Mouse (Mus musculus) C2C12 (cell line): ENCODE results near the gene Phf1.

Experiments
- CTCF ChIP-seq: IDR thresholded peaks from one replicate; pipeline ENCODE4 v1.5.1; 2011; ENCODE audit not compliant: control insufficient read depth, insufficient read depth, insufficient read length
- MYOD1 ChIP-seq: IDR thresholded peaks from one replicate; pipeline ENCODE4 v1.6.1; 2011; ENCODE audit warnings: low read depth; ENCODE audit not compliant: control insufficient read depth, insufficient read length

GRCm38 (mm10) chr17:26936921-26937695 lies 4.3 kb downstream of the Phf1 start:
- TF ChIP-seq CTCF (no peak), MYOD1 (no peak)
